Mouse (Mus musculus) activated CD4-positive, CD25-positive, alpha-beta regulatory T cell, adult 4 months (primary cell): ENCODE results near the gene Zcchc7. TPM values are rescaled to one million over a fixed set of nuclear protein-coding genes. Genes with fewer than 3 reads are reported as not detected.
"Not testable (repeated sequence)": the region's sequence is repeated elsewhere in the genome, so short reads cannot be mapped to it uniquely, and the experiment has no call there.

Source experiments
- ATAC-seq: one replicate; pipeline ENCODE4 v1.8.0; 2017
- polyA plus RNA-seq, 2 experiments: library from polyadenylated mRNA; unstranded; fragments of 100-300 nt; shearing (Covaris generic); gene quantifications; one replicate each; pipeline ENCODE4 v1.2.1; 2017

Zcchc7 gene
- polyA plus RNA-seq, 2 experiments from 2014 or later, result 96.7 to 132 TPM

GRCm38 (mm10) chr4:44917907-44918306 is 162.2 kb downstream of the Zcchc7 start:
- no peak for ATAC-seq

DNA sequence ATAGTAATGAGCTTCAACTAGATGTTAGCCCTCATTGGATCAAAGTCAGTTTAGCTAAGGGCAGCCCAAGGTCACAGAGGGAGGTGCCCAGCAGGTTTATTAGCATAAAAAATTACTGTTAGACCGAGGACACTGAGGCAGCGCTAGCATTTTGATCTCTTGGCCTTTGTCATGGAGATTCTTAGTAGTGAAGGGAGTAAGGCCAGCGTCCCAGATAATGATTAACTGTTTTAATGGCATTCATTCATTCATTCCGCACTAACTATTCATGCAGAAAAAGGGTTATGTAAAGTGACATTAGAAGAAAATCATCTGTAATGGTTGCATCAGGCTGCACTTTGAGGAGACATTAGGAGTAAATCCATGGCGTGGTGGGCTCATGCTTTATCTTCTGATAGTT is 165.2 kb downstream of the Zcchc7 start:
- no peak for ATAC-seq

DNA sequence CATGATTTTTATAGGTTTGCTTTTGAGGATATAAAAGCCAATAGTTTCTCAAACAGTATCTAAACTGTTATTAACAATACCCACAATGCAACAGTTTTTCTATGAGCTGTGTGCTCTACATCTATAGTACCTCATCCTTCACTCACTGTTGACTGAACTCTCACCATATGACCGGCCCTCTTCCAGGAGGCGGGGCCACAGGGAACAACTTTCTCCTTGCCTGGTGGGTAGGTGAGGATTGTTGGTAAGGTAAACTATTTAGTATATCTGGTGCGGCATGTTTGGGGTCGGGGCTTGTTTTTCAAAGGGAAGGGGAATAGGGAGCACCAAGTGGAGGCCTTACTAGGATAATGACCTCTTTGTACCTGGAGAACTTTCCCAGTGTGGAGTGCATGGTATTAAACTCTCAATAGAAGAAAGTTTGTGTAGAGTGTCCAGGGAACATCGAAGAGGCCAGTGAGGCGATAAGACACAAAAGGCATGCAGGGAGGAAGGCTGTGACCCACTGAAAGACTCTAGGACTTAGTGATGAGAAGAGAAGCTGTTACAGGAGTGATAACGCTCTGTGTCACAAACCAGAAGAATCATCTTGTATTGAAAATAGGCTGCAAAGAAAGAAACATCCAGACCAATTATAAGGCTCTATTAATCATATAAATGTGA is 166.9 kb downstream of the Zcchc7 start:
- ATAC-seq, result no peak

DNA sequence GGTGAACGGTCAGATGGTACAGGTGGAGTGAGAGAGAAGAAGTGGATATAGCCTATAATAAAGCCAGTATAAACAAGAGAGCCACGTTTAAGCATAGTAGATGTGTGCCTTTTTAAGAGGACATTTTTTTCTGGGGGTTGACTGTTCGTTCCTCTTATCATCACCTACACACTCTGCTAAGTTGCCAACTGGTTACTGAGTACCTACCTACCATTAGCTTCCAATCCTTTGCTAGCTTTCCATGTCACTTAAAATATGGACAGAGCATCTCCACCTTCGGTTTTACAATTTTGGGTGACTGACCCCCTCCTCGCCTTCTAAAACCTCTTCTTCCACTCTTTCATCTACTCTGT is 167.4 kb downstream of the Zcchc7 start:
- no peak for ATAC-seq

DNA sequence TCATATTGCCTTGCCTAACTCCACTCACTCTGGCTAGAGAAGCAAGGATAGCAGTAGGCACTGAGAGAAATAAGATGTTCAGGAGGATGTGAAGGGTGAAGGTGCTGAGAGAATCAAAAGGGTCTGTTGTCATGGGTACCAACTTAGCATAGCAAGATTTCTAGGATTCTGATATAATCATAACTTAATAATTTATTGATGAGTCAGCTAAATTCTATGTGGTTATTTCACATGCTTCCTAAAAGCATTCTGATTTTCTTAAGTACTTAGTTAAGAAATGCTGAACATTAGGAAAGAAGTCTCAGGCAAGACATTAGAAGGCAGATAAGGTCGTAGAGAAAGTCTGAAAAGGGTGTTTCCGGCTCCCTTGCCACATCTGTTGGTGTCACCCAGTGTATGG is 172.3 kb downstream of the Zcchc7 start:
- no peak for ATAC-seq

DNA sequence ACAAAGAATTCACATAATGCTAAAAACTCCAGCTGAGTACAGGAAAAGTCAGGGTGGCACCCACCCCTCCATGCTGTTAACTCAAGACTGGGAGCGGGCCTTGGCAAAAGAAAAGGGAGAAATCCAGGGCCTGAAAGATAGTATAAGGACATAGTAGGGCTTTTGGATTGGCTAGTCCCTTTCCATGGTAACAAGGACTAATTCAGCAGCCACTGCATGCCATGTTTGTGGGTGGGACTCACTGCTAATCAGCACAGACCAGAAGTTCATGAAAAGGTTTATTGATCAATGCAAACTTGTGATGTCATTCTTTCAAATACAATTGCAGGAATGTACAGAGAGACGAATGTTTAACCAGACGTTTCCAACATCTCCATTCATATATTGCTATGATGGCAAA is 173.1 kb downstream of the Zcchc7 start:
- ATAC-seq, result no peak

DNA sequence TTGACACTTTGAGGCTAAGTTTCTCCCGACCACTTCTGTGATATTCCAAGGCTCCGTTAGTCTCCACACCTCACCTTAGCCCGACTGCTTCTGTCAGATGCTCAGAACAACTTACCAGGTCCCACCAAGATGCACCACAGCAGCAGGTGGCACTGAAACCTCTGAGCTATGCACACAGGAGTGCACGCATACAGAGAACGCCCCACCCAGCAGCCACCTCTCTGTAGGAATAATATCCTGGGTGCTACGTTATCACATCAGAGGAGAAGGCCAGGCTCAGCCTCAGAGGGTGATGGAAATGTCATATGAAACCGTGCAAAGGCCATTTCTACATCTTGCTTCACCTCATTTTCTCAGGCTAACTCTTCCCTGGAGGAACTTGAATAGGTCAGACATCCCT is 174.7 kb downstream of the Zcchc7 start:
- no peak for ATAC-seq

DNA sequence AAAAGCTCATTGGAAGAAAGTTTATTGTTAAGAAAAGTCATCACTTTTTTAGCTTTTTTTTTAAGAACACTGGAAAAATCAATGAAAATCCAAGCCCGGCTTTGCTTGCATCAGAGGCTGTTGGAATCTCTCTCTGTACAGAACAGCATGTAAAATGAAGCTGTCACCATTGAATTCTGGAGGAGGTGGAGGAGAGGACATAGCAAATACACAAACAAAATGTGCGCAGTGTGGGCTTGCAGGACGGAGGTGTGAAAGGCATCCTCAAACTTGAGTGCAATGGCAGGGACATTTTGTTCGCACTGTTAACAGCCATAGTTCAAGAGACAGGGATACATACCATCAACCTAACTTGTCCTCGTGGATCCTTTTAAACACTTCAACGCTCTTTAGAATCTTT is 176.1 kb downstream of the Zcchc7 start:
- no peak for ATAC-seq

DNA sequence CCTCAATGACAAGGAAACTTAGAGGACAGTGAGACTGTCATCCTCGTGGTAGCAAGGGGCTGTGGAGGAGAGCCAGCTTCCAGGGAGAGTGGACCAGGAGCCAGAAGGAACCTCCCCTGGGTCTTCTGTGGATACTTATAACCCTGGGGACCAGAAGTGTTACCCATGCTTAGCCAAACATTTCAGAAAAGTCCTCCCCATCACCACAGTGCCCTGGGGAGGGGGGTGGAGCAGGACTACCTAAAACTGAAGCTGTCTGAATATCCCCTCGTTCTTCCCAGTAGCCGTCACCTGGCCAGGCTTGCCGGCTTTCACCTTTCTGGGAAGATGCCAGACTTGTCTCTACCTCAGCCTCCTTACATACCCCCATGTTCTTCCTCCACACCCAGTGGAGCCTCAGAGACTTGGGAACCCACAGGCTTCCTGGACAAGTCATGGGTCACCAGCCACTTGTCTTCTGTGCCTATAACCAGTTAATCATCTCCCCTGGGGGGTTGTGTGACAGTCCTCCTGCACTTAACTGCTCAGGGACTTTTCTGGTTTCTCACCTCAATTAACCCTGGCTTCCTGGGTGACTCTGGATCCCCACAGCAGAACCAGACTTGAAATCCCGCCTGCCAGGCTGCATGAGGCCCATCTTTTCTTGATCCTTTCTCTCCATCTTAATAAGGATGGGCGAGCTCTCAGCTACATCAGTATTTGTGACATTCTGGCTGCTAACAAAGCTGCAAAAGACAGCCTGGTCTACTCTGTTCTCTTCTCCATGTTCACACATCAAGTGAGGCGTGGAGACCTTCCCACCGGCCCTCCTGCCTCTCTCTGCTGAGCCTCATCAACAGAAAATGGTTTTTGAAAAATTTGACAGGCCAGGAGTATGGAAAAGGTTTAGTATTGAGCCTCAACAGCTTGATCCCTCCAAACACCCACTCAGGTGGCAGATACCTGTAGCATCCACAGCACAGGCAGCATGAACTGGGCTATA is 183.0 kb downstream of the Zcchc7 start:
- ATAC-seq, result no peak

GRCm38 (mm10) chr4:44939576-44940249 is 184.0 kb downstream of the Zcchc7 start:
- no peak for ATAC-seq

DNA sequence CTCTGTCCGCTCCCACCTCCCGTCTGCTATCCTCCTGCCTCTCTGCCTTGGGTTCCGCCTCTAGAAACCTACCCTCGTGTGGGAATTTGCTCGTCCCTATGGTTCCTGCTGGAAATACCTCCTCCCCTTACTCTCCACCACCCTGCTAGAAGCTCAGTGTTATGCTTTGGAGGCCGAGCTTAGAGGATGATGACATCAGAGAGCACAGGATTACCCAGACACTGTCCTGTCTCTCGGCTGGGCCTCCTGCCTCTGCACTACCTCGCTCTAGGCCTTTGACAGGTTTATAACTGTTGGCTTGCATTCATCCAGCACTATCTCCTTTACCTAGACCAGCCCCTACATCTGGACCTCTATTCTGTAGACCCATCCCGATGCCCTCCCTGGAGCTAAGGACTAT is 184.6 kb downstream of the Zcchc7 start:
- ATAC-seq, result no peak

DNA sequence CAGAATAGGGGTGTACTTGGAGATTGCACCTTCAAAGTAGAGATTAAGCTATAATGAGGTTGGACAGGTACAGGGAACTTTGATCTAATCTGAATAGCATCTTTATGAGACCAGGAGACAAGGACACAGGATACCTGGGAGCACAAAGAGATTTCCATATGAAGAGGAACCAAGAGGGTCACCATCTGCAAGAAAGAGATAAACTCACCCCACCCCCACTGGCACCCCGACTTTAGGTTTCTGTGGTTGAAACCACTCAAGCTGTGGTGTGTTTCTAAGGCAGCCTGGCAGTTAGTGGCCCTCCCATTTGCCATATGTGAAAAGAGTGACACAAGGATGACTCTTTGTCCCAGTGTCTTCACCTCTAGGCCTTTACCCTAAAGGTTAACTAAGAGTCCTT is 186.6 kb downstream of the Zcchc7 start:
- ATAC-seq, result no peak

DNA sequence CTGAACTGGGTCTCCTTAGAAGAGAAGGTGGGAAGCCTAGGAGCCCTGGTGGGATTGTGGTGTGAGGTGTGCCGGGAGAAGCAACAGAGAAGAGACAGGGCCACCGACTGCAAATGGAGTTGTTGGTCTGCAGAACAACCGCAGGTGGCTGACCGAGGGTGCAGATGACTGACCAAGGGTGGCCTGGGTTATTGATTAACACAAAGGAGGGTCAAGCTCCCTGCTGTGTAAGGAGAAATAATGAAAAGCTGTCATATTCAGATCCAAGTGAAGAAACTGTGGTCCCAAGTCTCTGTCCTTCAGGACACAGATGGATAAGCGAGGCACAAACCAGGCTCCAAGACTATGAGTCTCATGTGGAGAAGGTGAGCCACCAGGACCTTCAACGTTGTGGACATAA is 187.8 kb downstream of the Zcchc7 start:
- no peak for ATAC-seq

DNA sequence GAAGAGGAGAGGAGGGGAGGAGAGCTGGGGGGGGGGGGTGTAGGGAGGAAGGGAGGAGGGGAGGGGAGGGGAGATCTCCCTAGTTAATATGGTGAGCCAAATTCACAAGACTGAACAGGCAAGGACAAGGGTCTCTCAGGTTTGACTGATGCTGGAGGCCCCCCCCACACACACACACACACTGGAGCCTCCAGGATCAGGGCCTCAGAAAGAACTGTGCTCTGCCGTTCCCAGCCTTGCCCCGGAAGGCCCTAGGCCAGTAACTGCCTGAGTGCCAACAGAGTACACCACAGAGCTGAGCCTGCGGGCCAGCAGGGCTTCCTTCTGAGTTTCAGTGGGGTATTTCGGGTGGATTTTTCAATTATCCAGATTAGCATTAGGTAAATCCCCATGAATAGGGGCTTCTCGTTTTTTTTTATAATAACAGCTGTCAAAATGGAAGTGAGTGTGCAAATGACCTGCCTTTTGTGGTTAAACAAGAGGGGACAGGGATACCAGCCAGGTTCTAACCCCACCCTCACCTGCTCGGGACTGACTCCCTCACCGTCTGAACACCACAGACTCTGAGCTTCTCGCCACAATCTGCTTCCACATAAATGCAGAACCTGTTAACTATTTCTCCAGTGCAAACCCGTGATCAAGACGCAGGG is 188.9 kb downstream of the Zcchc7 start:
- no peak for ATAC-seq

GRCm38 (mm10) chr4:44946126-44946525 is 190.4 kb downstream of the Zcchc7 start:
- not testable (repeated sequence) for ATAC-seq

- ATAC-seq, result no peak
These were observed 191.8 kb downstream of the Zcchc7 start for GRCm38 (mm10) chr4:44947464-44947863.

GRCm38 (mm10) chr4:44948314-44948713 is 192.6 kb downstream of the Zcchc7 start:
- ATAC-seq, result no peak

DNA sequence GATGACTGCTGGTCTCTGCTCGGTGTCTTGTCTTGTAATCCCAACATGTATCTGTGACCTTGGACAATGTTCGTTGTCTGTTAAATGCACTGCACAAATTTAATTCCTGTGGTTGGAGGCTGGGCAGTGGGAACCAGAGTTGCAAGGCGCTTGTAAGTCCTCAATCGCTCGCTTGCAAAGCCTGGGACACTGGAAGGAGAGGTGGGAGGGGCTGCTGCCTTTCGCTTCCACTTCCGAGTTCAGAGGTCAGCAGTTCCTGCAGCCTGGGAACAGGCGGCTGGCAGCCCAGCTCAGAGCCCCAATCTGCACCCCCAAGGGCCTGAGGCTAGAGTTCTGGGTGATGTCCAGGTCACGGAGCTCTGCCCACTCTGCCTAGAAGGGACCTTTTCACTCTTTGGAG is 197.4 kb downstream of the Zcchc7 start:
- ATAC-seq, result no peak

GRCm38 (mm10) chr4:44958776-44959175 is 203.1 kb downstream of the Zcchc7 start:
- no peak for ATAC-seq

GRCm38 (mm10) chr4:44959220-44959619 is 203.5 kb downstream of the Zcchc7 start:
- ATAC-seq, result no peak

- no peak for ATAC-seq
These were observed 207.5 kb downstream of the Zcchc7 start for GRCm38 (mm10) chr4:44963156-44963555.

DNA sequence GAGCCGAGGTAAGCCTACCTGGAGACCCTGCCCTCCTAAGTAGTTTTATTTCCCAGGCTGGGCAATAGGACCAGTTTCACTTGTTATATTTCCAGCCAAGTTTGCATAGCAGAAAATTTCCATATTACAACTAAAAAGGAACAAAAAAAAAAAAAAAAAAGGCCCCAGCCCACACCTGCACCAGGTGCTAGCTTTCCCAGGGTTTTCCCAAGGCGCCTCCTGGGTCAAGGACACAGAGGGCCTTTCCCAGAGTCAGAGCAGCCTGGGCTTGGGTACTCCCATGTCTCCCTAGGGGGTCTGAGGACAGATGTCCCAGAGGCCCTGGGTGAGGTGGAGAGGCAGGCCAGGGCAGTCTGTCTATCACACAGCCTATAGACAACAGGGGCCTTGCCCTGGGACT is 209.5 kb downstream of the Zcchc7 start:
- no peak for ATAC-seq

DNA sequence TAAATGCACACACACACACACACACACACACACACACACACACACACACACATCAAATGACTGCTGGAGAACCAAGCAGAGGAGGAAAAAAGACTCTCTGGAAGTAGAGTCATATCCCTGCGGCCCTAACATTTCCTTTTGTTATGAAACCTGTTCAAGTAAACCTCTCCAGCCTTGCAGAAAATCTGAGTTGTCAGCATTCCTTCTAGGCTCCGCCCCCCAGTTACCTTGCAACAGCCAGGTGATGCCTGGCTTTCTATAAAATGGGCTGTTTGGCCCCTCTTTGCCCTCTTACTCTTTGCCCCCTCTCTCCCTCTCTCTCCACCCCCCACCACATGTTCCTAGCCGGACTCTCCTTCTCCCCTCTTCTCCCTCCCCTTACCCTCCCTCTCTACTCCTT is 210.1 kb downstream of the Zcchc7 start:
- no peak for ATAC-seq
